Mouse (Mus musculus): Measurements from ENCODE around the gene Dgkg.

Dgkg gene

DNA sequence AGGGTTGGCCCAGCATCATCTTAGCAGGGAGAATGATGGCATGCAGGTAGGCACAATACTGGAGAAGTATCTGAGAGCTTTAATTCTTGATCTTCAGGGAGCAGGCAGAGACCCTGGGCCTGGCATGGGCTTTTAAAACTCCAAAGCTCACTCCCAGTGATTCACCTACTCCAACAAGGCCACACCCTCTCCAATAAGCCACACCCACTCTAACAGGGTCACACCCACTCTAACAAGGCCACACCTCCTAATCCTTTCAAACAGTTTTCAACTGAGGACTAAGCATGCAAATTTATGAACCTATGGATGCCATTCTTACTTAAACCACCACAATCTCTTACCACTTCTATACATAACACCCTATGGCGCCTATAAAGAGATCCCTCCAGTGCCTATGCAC lies 11.8 kb downstream of the Dgkg start:
- no peak for DNase-seq (ENCODE audit: low spot score)

DNA sequence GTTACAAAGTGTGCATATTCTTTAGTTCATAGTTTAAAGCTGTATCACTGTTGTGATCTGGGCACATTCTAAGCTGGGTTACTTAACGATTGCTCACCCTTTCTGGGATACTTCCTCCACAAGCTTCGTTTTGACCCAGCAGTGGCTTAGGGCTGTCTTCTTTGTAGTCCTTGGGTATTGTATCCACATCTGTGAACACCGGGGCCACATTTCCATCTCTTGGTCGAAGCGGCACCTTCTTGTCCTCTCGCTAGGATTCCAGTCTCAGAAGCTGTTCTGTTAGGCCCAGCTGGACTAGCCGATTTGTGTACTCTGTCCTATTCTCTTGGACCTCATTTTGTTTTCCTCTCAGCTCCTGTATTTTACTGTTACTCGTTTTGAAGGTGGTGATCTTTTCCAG lies 13.6 kb downstream of the Dgkg start:
- no peak for DNase-seq (ENCODE audit: low spot score)

DNA sequence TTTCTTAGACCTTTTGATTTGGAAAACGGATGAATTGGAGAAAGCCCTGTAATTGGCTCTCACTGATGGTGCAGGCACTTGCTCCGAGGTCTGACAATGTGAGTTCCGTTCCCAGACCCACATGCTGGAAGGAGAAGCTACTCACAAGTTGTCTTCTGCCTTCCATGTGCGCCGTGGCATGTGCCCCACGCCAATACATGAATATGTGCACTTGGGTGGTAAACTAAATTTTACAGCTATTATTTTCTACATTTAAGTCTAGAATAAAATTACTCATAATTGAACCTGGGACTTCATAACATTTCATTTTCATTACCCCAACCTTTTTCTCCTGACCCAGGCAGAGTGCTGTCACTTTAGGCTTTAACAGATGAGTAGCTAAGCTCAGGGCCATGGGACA lies 14.1 kb downstream of the Dgkg start:
- DNase-seq (ENCODE audit: low spot score): no peak

DNA sequence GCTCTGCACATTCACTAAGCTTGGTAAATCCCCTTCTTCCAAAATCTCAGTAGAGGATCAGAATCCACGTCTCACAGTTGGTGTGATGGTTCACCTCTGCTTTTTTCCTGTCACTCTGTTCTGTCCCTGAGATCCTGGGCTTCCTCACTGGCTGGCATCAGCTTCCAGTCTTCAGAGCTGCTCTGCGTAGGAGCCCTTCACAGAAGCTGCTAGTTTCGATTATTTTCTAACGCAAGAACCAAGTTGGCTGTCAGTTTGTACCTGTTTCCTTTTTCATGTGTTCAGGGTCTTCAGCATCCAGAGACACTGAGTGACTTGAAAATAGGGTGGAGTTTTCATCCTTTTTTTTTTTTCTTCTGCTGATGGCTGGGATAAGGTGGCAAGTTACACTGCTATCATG lies 15.0 kb downstream of the Dgkg start:
- no peak for DNase-seq (ENCODE audit: low spot score)

DNA sequence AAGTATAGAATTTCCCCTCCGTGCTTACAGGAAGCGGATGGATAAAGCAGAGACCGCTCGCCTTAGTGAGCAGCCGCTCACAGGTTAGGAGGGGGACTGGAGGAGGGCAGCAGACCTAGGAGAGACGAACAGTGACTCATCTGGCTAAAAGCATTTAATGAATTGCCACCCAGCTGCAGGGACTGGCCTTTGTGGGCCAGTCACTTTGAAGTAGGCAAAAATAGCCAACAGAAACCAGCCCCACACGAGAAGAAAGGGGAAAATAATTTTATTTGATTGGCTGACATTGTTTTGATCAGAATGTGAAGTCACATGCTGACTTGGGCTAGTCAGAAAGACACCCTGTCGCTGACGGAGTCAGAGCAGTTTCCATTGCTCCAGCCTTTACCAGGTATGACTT lies 15.4 kb downstream of the Dgkg start:
- DNase-seq (ENCODE audit: low spot score): no peak

DNA sequence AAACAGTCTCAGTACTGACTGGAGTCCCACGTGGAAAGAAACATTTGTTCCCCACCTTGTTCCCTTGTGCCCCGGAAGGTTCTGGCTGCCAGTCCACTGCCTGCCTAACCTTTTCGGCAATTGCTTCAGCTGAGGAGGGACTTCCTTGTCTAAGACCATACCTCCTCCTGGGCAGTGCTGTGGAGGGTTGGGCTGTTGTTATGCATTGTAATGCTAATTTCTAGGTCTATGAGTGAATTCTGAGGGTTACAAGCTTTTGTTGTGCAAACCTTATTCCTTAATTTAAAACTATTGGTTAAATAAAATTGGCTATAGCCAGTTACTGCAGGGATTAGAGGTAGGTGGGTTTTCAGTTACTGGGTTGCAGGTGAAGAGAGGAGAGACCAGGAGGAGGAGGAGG lies 19.7 kb downstream of the Dgkg start:
- DNase-seq (ENCODE audit: low spot score): no peak

DNA sequence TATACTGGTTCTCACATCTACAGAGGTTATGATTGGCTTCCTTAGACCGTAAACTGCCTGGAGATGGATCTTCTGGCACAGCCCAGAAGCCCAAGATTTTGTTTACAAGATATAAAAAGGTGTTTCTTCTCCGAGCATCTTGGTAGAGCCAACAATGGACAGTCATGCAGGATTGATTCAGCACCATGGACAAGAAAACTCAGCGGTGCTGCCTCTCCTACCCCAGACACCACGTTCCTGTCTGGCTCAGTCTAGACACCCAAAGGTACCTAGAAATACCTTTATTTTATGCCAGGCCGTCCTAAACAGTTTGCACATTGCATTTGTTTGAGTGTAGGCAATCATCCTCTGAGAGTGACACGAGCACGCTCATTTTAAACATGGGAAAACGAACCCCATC lies 21.3 kb downstream of the Dgkg start:
- DNase-seq (ENCODE audit: low spot score): no peak

DNA sequence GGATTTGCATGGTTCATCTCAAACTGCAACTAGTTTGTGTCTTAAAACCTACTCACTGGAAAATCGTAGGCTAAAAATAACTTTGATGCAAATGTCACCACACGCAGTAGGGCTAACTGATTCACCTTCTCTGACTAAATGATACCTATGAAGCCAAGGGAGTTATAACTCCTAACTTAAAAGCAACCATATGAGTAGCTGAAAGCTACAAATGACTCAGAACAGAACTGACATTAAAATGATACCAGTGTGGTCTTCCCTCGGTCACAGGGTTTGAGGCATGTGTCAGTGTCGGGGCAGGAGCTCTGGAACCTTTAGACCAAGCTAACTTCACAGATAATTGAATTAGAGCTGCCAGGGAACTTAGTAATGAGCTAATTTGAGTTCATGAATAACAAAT lies 24.0 kb downstream of the Dgkg start:
- no peak for DNase-seq (ENCODE audit: low spot score)

DNA sequence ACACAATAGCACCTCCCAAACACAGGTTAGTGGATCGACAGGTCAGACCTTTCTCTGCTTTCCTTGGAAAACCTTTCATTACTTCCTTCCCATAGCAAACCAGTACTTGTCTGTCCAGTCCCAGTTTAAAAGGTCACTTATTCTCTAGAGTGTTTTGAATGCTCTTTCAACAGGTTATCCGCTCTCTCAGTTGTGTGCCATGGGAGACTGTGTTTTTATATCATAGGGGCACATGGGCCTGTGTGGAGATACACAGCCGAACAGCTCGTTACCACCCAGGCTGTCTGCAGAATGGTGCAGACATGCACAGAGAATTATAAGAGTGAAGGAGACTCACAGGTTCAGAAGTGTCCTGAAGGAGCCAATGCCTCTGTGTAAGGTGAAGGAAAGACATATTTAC lies 26.7 kb downstream of the Dgkg start:
- no peak for DNase-seq (ENCODE audit: low spot score)

DNA sequence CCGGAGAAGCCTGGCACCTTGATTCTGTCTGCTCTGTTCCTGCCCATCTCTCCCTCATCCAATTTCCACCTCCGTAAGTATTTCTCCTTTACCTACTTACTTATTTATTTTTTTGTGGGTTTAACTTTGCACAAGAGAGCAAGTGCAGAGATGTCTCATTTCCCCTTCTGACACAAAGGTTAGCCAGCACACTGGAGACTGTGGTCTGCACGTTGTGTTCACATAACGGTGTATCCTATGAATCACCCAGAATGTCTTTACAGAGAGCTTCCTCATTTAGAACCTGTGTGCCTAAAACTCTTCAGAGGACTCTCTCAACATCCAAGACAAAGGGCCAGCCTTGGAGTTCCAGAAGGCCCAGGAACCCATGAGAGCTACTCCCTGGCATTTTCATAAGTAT lies 27.1 kb downstream of the Dgkg start:
- DNase-seq (ENCODE audit: low spot score): no peak

DNA sequence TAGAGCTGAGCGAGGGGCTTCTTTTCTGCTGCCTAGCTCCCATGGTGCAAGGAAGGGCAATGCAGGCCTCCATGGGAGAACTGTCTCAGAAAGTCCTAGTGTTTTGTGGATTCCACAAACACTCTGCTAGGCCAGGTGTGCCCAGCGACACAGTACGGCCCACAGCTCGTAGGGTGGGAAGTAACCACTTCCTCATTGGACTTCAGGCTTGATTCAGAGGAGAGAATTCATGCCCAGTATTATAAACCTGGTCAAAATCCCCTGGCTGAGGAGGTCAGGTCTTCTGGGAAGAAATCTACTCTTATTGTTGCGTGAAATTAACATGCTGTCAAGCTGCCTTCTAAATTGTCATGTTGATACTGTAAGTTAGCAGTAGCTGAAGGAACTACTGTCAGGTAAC lies 31.0 kb downstream of the Dgkg start:
- DNase-seq (ENCODE audit: low spot score): no peak

DNA sequence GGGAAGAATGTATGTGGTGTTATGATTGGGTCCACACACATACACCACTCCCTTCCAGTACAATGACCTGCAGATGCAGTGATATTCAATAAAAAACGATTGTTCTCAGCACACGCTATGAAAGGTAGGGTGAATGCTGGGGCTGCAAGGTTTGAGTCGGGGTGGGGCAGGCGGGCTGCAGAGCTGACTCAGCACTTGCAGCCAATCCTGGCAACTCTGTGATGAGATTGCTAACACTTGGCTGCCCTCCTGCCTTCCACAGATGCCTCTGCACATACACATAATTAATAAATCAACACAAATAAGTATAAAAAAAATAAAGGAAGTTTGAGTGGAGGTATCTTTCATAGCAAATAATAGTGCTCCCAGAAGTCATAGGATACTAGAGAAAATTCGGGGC lies 31.6 kb downstream of the Dgkg start:
- no peak for DNase-seq (ENCODE audit: low spot score)

DNA sequence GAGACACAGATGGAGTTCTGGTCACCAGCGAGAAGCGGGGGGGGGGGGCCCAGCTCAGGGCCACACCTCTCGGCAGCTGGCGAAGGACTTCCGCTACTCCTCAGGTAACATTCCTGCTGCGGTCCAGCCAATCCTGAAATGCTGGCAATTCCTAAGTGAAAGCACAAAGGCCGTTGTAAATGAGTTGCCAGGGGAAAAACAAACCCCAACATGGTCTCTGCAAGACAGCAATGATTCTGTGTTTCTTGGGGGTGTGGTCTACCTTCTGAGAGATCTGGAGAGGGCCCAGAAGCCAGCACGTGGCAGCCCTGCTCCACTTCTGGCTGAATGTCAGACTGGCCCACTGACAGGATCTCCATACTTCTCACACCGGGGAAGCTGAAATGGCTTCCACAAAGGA lies 34.7 kb downstream of the Dgkg start:
- DNase-seq (ENCODE audit: low spot score): no peak

DNA sequence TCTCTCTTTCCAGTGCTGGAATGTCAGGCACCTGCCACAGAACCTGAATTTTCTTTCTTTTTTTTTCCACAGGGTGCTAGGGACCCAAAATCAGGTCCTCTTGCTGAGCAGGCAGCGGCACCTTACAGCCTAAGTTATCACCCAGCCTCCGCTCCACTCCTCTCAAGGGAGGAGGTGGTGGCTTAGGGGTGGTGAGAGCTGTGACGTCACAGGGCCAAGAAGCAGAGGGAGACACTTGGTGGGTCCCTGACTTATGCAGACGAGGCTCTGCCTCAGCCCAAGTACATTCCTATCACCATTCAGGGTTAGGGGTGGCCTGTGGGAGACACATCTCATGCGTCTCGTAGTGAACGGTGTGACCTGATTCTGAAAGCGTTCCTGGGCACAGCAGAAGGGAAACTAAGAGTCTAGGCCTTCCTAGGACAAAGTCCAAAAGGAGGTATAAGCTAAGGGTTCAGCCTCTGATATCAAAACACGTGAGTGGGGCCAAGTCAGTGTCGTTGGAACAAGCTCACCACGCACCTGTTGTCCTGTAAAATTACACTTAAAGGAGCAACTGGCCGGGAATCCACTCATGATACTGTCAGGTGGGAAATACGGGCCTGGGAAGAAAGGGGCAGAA lies 35.6 kb downstream of the Dgkg start:
- no peak for DNase-seq (ENCODE audit: low spot score)

DNA sequence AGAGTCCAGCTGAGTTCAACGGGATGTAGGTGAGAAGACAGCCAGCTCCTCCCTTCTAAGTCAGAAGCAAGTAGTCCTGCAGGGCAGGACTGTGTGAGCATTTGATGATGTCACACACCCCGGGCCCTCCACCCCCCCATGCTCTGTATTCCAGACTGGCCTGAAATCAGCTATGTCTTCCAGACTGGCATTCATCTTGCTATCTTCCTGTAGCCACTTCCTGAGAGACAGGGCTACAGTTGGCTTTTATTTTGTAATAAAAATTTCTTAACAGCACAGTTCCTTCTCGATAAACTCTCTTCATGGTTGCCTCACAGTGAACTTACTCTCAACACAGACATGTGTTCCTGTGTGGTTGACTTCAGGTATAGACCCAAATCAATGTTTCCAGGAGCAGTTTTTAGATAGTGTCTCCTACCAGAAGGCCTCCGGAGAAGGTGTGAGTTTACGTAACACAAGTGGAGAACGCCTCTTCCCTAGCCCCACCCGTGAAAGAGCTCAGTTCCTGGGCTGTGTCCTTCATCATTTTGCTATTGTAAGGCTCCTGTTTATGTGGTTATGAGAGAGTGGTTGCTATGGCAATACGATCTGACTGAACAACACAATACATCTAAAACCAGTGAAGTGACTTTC lies 38.5 kb downstream of the Dgkg start:
- DNase-seq (ENCODE audit: low spot score): no peak

DNA sequence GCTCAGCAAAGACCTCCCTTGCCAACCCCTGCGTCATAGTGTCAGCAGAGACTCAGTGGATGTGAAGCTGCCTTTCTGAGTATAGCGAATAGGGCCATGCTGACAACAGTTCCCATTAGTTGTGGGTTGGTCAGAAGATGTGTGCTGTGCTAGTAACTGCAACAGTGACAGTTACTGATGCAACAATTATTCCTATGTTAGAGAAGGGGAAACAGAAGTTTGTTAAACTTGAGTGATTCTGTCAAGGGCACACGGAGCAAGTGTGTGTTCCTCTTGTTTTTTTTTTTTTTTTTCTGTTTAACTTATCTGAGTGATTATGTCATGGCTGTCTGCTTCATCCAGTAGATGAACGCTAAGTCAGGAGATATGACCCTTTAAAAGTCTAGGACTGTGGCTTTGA lies 41.2 kb downstream of the Dgkg start:
- no peak for DNase-seq (ENCODE audit: low spot score)

DNA sequence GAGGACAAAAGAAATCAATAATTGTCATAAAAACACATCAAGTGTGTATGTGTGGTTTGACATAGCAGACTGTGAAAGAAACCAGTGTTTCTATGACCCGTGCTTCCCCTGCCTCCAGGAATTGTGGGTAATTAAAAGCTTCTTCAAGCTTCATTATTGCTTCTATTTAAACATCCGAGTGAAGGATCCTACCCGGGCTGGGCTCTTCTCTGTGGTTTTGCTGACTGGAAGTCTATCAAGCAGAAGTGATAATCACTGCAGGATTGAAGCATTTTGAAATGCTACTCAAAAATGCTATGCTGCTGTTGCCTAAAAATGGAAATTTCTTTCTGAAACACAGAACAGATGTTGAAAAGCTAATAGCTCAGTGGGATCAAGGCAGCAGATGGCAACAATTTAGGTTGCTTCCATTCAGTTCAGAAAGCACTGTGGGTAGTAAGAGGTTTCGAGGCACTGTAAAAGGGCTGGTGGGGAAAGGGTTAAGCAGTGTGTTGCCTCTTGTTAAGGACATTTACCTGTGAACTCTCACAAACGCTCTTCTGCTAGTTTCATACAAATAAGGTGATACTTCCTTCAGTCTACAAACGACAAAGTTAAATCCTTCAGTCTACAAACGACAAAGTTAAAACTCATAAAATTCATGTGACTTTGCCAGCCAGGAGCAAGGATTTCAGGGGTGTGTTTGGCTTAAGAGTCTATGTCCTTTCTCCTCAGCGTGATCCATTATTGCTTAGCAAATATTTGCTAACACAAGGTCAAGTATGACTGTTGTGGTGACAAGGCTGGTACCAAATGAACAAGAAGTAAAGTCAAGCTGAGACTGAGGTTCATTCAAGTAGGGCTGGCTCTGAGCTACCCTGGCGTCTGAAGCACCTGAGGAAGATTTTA lies 43.6 kb downstream of the Dgkg start:
- DNase-seq (ENCODE audit: low spot score): no peak

DNA sequence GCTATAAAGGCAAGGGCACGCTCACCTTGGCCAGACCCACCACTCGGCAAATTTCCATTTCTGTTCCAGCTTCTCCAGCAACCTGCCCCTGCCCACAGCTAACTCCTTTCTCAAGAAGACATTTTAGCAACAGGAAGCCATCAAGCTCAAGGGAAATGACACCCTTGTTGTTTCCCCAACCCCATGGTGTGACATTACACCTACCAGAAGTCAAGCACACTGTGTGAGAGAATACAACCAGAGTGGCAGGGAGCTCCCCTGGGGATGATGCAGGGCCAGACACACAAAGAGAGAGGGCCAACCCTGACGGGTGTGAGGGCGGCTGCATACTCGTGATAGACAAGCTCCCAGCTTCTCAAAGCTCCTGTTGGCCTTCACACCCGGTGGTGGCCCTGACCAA lies 49.0 kb downstream of the Dgkg start:
- DNase-seq (ENCODE audit: low spot score): no peak

DNA sequence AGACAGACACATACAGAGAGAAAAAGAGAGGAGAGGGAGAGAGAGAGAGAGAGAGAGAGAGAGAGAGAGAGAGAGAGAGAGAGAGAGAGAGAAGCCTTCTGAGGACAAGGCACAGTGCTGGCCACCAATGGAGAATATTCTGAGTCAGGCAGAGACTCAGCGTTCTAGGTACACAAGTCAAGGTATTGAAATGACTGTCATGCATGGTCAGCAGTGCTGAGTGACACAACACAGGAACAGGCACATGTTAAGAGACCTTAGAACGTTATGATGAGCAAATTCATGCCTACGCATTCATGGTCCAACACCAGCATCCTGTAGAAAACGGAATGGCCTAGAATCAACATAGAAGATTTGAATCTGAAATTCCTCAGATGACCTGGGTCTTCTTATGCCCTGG lies 50.0 kb downstream of the Dgkg start:
- DNase-seq (ENCODE audit: low spot score): no peak

DNA sequence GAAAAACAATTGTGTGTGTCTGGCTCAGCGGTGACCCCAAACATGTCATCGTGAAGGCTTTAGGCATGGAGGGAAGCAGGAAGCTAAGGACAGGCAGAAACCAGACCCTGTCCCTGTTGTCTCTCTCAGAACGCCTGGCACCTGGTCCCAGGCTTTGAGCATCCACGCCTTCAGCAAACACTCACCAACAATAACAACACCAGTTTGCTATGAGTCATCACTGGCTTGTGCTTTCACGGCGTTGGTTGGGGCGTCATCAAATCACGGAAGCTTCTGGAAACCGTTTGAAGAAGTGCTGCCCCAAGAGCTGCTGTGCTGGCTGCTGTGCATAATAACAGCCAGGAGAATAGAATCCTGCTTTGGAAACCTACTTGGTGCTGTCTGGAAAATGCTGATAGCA lies 54.6 kb downstream of the Dgkg start:
- DNase-seq (ENCODE audit: low spot score): no peak

DNA sequence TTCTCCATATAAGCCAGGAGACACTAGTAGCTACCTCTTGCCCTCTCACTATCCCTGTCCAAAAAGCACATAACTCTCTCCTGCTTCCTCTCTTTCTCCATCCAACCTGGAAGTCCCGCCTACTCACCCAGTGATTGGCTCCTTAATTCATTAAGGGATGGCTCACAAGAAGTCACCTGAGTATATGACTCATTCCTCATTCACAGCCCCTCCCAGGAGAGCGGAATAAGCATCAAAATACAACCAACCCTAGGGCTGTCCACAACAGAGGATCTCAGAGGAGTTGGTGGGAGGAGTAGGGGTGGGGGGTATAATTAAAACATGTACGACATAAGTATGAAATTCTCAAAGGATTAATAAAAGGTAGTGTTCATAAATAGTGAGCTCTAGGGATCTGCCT lies 55.3 kb downstream of the Dgkg start:
- no peak for DNase-seq (ENCODE audit: low spot score)

DNA sequence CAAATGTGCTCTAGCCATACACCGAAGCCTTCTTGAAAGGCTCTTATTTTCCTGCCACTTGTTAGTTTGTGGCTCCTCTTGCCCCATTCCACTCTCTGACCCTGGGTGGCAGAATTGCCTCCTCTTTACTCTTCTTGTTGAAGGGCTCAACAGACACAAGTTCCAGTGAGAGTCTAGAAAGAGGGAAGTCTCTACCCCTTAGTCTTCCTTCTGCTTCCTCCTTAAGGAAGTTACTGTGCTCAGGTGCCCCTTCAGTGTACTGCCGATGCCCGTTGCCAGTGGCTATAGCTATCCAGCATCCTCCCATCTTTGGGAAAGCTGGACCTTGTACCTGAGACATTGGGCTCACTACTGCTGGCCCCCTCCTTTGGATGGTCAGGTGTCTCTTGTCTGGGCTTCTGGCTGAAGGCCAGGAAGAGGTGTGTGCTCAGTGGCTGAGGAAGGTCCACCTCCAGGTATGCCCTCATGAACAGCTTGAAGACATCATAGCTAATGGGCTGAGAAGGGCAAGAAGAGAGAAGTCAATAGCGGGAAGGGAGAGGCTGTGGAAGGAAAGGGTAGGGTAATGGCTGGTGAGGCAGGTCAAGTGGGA lies 56.8 kb downstream of the Dgkg start:
- no peak for DNase-seq (ENCODE audit: low spot score)

DNA sequence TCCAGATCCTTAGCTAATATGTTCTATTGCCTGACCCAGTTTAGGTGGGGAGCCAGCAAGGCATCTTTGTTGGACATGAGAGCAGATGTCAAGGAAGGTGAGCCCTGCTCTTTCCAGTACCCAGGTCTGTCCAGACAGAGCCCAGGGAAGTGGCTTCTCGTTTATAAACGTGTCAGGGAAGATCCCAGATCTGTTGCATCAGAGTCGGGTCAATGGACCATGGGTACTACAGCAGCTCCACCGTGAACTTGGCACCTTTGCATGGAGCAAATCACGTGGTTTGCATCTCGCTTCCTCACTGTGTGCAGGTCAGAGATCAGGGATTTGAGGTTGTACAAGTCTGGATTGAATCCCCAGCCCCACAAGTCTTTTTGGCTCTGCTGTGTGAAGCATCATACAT lies 58.3 kb downstream of the Dgkg start:
- no peak for DNase-seq (ENCODE audit: low spot score)
